Mouse (Mus musculus): ENCODE data around the gene Ifna6.

Ifna6 gene

GRCm38 (mm10) chr4:88845334-88845733, 18.1 kb downstream of the Ifna6 start:
- DNase-seq (ENCODE audit: low spot score) = no peak

DNA sequence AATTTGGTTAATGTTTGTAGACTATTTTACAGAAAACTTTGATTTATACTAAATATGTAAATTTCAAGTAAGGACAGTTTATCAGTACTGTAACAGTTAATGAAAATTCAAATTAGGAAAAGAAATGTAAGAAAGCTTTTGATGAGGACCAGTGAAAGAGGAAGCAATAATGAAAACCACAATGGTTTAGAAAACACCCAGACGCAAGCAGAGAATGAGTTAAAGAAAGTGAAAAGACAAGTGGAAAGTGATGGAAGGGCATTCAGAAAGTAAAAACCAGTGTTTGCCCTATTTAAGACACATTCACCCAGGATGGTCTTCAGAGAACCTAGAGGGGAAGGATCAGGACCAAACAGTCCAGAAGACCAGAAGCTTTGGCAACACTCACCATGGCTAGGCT, 22.5 kb downstream of the Ifna6 start, which contains the start of gene Ifna1:
Gene Ifna1 (plus strand): TSS at position 390 of the 400 bp plus-strand sequence.
- no peak for DNase-seq (ENCODE audit: low spot score)

- DNase-seq (ENCODE audit: low spot score) = no peak
These were observed 24.0 kb downstream of the Ifna6 start for GRCm38 (mm10) chr4:88851026-88851763.

DNA sequence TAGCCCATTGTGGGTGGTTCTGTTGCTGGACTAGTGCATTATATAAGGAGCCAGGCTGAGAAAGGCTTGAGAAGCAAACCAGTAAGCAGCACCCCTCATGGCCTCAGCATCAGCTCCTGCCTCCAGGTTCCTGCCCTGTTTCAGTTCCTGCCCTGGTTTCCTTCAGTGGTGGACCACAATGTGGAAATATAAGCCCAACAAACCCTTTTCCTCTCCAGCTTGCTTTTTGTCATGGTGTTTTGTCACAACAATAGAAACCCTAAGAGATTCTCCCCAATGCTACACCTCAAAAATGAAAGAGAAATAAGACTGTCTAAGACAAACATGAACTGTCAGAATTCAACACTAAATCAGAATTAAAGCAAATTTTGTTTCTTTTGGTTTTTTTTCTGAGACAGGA, 32.0 kb downstream of the Ifna6 start:
- no peak for DNase-seq (ENCODE audit: low spot score)

- no peak for DNase-seq (ENCODE audit: low spot score)
These were observed 36.1 kb downstream of the Ifna6 start for GRCm38 (mm10) chr4:88863309-88863708.

GRCm38 (mm10) chr4:88864599-88864998, 37.4 kb downstream of the Ifna6 start:
- DNase-seq (ENCODE audit: low spot score) = no peak

GRCm38 (mm10) chr4:88865011-88865569, 37.9 kb downstream of the Ifna6 start:
- no peak for DNase-seq (ENCODE audit: low spot score)

GRCm38 (mm10) chr4:88867366-88867925, 40.2 kb downstream of the Ifna6 start:
- peak; percentile 69 for DNase-seq (ENCODE audit: low spot score)

GRCm38 (mm10) chr4:88867926-88868911, 41.0 kb downstream of the Ifna6 start:
- DNase-seq (ENCODE audit: low spot score) = peak; percentile 14

DNA sequence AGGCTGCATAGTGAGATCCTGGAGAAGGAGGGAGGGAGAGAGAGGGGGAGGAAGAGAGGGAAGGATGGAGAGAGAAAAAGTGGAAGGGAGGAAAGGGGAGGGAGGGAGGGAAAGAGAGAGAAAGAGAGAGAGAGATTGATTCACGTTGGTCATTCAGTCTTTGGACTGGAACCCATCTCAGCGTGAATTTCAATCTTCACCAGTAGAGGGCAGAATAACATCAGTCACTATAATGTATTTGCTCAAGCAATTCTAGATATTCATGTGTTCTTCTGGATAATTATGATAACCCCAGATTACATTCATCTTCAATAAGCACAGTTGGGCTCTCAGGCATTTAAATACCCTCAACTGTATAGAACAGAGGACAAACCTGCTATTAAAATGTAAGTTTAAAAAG, 45.5 kb downstream of the Ifna6 start:
- no peak for DNase-seq (ENCODE audit: low spot score)

- no peak for DNase-seq (ENCODE audit: low spot score)
These were observed 48.3 kb downstream of the Ifna6 start for GRCm38 (mm10) chr4:88875435-88876095.

- no peak for DNase-seq (ENCODE audit: low spot score)
These were observed 49.3 kb downstream of the Ifna6 start for GRCm38 (mm10) chr4:88876520-88876919.
